Mouse (Mus musculus): ENCODE measurements around the gene Spata3. TPM values are rescaled to one million over a fixed set of nuclear protein-coding genes. Genes with fewer than 3 reads are reported as not detected.

Gene Spata3
- polyA plus RNA-seq, 1 experiment from 2014 or later, result 1.0 TPM

GRCm38 (mm10) chr1:86062523-86062922 lies 45.9 kb downstream of the Spata3 start:
- 87% methylated on average over 6 of the region's 6 CpGs for WGBS

GRCm38 (mm10) chr1:86064271-86064991 lies 47.8 kb downstream of the Spata3 start, which contains the start of gene Psmd1:
Gene Psmd1, plus strand, starts transcription at chr1:86064387.
- H3K4me2 ChIP-seq (ENCODE audit: low read length), result peak within 1 kb of the TSS; percentile 95
- no peaks in the 10 kb centered on the region for H3K27me3 ChIP-seq (replicated peaks; ENCODE audit: control insufficient read depth, insufficient read depth, low read length)
- ATAC-seq, result peak; percentile 95
- peak within 1 kb of the TSS; percentile 87 for H3K4me3 ChIP-seq (replicated peaks; ENCODE audit: low read length)
- peak within 1 kb of the TSS; percentile 90 for H3K9ac ChIP-seq (replicated peaks; ENCODE audit: low read depth, low read length)
- peaks cover 14% of the 10 kb centered on the region for H3K4me1 ChIP-seq (replicated peaks; ENCODE audit: control insufficient read depth, insufficient read depth, low read length)
- no peaks in the 10 kb centered on the region for H3K9me3 ChIP-seq (ENCODE audit: control insufficient read depth, low read length)
- H3K36me3 ChIP-seq (ENCODE audit: control insufficient read depth, insufficient read depth), result no peaks in the 10 kb centered on the region
- under 1% methylated on average over 47 of the region's 47 CpGs for WGBS
- peak within 1 kb of the TSS; percentile 64 for H3K27ac ChIP-seq (ENCODE audit: low read length)

More at GRCm38 (mm10) chr1:86062523-86062922, 45.9 kb downstream of the Spata3 start:
- Histone ChIP-seq H3K27me3 (replicated peaks; ENCODE audit: control insufficient read depth, insufficient read depth, low read length) (no peaks in the 10 kb centered on the region), H3K36me3 (ENCODE audit: control insufficient read depth, insufficient read depth) (no peaks in the 10 kb centered on the region), H3K4me3 (replicated peaks; ENCODE audit: low read length) (no peak overlapping the region), H3K9me3 (ENCODE audit: control insufficient read depth, low read length) (no peaks in the 10 kb centered on the region), H3K9ac (replicated peaks; ENCODE audit: low read depth, low read length) (no peak overlapping the region), H3K27ac (ENCODE audit: low read length) (no peak overlapping the region), H3K4me2 (ENCODE audit: low read length) (no peak overlapping the region), H3K4me1 (replicated peaks; ENCODE audit: control insufficient read depth, insufficient read depth, low read length) (peaks cover 18% of the 10 kb centered on the region)
- ATAC-seq, result no peak

DNA sequence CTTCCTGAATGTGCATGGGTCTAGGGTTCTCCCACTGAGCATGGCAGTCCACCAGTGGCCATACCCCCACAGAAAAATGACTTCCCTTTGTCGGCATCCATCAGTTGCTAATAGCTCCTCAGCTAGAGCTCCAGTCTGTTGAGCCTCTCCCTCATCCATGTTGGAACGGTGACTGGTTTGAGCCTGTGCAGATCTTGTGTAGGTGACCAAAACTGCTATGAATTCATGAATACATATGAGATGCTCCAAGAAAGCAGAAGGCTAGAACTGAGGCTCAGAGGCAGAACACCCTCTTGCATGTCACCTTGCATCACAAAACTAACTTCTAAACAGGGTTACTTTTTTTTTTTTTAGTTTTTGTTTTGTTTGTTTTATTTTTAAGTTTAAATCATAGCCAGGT lies 59.9 kb downstream of the Spata3 start:
- H3K27me3 ChIP-seq (replicated peaks; ENCODE audit: control insufficient read depth, insufficient read depth, low read length), result no peaks in the 10 kb centered on the region
- no peak overlapping the region for H3K4me2 ChIP-seq (ENCODE audit: low read length)
- 96% methylated on average over 2 of the region's 2 CpGs for WGBS
- no peaks in the 10 kb centered on the region for H3K4me1 ChIP-seq (replicated peaks; ENCODE audit: control insufficient read depth, insufficient read depth, low read length)
- no peak overlapping the region for H3K27ac ChIP-seq (ENCODE audit: low read length)
- no peak overlapping the region for H3K9ac ChIP-seq (replicated peaks; ENCODE audit: low read depth, low read length)
- no peaks in the 10 kb centered on the region for H3K9me3 ChIP-seq (ENCODE audit: control insufficient read depth, low read length)
- no peak overlapping the region for H3K4me3 ChIP-seq (replicated peaks; ENCODE audit: low read length)
- H3K36me3 ChIP-seq (ENCODE audit: control insufficient read depth, insufficient read depth), result peaks cover 39% of the 10 kb centered on the region
- no peak for ATAC-seq

Other genes with a start within 250 kb of the Spata3 start
- 0.32 and 0.81 TPM in 2 replicates for gene A630001G21Rik, start 238.2 kb upstream of the Spata3 start, polyA plus RNA-seq (2015; fragmentation: Nextera tagmentation; extraction: Ambion mirVana)
- 47.1 and 50.2 TPM in 2 replicates for gene Cab39, start 223.4 kb upstream of the Spata3 start, polyA plus RNA-seq (2015; fragmentation: Nextera tagmentation; extraction: Ambion mirVana)
- 146 and 166 TPM in 2 replicates for gene Itm2c, start 122.5 kb upstream of the Spata3 start, polyA plus RNA-seq (2015; fragmentation: Nextera tagmentation; extraction: Ambion mirVana)
- gene 4933407L21Rik, start 88.3 kb upstream of the Spata3 start, polyA plus RNA-seq (2015; fragmentation: Nextera tagmentation; extraction: Ambion mirVana), result 3.6 and 5.6 TPM in 2 replicates
- 0.16 TPM in 1 of 2 replicates, not detected in the other for gene Gpr55, start 55.8 kb upstream of the Spata3 start, polyA plus RNA-seq (2015; fragmentation: Nextera tagmentation; extraction: Ambion mirVana)
- 9.2 and 9.6 TPM in 2 replicates for gene 2810459M11Rik, start 29.0 kb downstream of the Spata3 start, polyA plus RNA-seq (2015; fragmentation: Nextera tagmentation; extraction: Ambion mirVana)
- 191 and 196 TPM in 2 replicates for gene Psmd1, start 47.6 kb downstream of the Spata3 start, polyA plus RNA-seq (2015; fragmentation: Nextera tagmentation; extraction: Ambion mirVana)
- 0.17 and 0.35 TPM in 2 replicates for gene Htr2b, start 95.2 kb downstream of the Spata3 start, polyA plus RNA-seq (2015; fragmentation: Nextera tagmentation; extraction: Ambion mirVana)
- 0.50 TPM in 1 of 2 replicates, not detected in the other for gene Gm21972, start 116.8 kb downstream of the Spata3 start, polyA plus RNA-seq (2015; fragmentation: Nextera tagmentation; extraction: Ambion mirVana)
- 32.5 and 36.5 TPM in 2 replicates for gene Armc9, start 138.0 kb downstream of the Spata3 start, polyA plus RNA-seq (2015; fragmentation: Nextera tagmentation; extraction: Ambion mirVana)